Mouse (Mus musculus): ENCODE results near the gene Hdgfl3. TPM values are rescaled to one million over a fixed set of nuclear protein-coding genes. Genes with fewer than 3 reads are reported as not detected.

Hdgfl3 gene
- polyA plus RNA-seq, 1 experiment from 2014 or later, result 59.0 TPM

DNA sequence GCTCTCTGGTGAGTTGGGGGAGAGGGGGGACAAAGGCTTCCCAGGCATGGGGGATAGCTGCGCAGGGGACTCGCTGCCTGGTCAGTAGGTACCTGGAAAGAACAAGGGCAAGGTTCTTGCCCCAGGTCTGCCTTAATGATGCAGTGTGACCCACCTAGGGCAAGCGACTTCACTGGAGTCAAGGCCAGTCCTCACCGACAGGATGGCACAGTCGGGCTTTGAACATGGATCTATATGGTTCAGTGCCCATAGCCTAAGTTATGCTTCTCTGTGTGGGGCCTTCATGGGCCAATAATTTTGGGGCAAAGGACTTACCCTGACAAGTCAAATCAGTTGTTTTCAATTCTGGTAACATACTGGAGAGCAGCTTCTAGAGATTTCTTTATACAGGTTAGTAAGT lies 533 bp upstream of the Hdgfl3 start:
- peaks cover 36% of the 10 kb centered on the region for H3K4me1 ChIP-seq (replicated peaks)
- peak overlapping the region; percentile 98 for H3K4me3 ChIP-seq
- 2% methylated on average over 5 of the region's 5 CpGs for WGBS
- H3K36me3 ChIP-seq, result no peaks in the 10 kb centered on the region
- H3K4me2 ChIP-seq, result peak overlapping the region; percentile 67
- peak overlapping the region; percentile 89 for H3K27ac ChIP-seq (replicated peaks)
- no peaks in the 10 kb centered on the region for H3K9me3 ChIP-seq
- H3K27me3 ChIP-seq, result no peaks in the 10 kb centered on the region
- peak overlapping the region; percentile 98 for H3K9ac ChIP-seq
- no peak for ATAC-seq (ENCODE audit: low FRiP score, low read depth)

DNA sequence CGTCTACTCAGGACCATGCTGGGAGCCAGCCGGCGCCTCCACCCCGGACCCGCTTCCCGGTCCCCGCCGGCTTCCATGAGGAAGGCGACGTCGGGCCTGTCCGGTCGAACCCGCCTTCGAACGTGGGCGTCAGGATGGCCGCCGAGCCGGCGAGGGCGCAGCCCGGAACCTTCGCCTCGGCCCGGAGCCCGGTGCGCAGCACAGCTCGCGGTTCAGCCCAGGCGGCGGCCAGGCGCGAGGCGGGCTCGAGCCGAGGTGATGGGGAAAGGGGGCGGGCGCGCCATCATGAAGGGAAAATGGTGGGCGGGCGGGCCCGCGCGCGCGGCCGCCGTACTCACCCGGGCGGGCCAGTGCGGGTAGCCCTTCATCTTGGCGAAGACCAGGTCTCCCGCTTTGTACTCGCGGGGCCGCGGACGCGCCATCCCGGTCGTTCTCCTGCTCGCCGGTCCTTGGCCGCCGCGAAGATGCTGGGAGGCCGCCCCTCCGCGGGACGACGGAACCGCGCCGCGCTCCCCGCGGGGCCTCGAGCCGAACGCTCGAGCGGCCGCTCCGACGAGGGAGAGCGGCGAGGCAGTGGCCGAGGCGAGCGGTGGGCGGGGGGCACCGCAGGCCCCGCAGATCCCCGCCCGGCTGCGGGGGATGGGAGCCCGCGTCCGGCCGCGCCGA lies 539 bp downstream of the Hdgfl3 start:
- H3K4me1 ChIP-seq (replicated peaks), result peaks cover 45% of the 10 kb centered on the region
- no peaks in the 10 kb centered on the region for H3K9me3 ChIP-seq

DNA sequence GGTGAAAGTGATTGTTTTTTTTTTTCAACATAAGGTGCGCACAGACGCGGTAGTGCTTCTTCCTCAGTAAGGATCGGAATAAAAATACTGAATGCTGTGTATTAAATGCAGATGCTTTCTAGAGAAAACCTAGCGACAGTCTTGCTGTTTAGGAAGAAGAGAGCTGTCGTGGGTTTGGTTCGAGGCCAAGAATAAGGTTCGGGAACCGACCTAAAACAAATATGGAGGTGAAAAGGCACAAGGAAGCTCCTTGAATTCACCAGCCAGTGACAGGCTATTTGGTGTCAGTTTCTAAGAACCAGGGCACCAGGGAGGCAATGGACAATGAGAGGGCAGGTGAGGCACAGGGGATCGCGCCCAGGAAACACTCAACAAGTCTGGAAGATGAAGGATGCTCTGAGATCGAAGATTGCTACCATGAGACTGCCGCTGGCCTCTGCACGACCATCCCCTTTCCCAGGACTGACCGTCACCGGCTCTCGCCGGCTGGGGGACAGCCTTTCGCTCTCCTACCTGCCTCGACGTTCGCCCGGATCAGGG lies 1.1 kb downstream of the Hdgfl3 start:
- peak overlapping the region; percentile 98 for H3K9ac ChIP-seq
- H3K27me3 ChIP-seq, result no peaks in the 10 kb centered on the region
- peak; percentile 27; the same call in 1 of the 2 replicates for ATAC-seq (ENCODE audit: low FRiP score, low read depth)
- WGBS, result 2% methylated on average over 23 of the region's 23 CpGs
- peak overlapping the region; percentile 67 for H3K4me2 ChIP-seq
- H3K4me1 ChIP-seq (replicated peaks), result peaks cover 50% of the 10 kb centered on the region
- H3K9me3 ChIP-seq, result no peaks in the 10 kb centered on the region
- no peaks in the 10 kb centered on the region for H3K36me3 ChIP-seq
- peak overlapping the region; percentile 98 for H3K4me3 ChIP-seq
- peak overlapping the region; percentile 89 for H3K27ac ChIP-seq (replicated peaks)

More for the DNA sequence above, 539 bp downstream of the Hdgfl3 start:
- ATAC-seq (ENCODE audit: low FRiP score, low read depth), result peak; percentile 77
- peak overlapping the region; percentile 98 for H3K4me3 ChIP-seq
- H3K4me2 ChIP-seq, result peak overlapping the region; percentile 67
- peak overlapping the region; percentile 89 for H3K27ac ChIP-seq (replicated peaks)
- no peaks in the 10 kb centered on the region for H3K36me3 ChIP-seq
- WGBS, result under 1% methylated on average over 89 of the region's 103 CpGs
- peak overlapping the region; percentile 98 for H3K9ac ChIP-seq
- H3K27me3 ChIP-seq, result no peaks in the 10 kb centered on the region

DNA sequence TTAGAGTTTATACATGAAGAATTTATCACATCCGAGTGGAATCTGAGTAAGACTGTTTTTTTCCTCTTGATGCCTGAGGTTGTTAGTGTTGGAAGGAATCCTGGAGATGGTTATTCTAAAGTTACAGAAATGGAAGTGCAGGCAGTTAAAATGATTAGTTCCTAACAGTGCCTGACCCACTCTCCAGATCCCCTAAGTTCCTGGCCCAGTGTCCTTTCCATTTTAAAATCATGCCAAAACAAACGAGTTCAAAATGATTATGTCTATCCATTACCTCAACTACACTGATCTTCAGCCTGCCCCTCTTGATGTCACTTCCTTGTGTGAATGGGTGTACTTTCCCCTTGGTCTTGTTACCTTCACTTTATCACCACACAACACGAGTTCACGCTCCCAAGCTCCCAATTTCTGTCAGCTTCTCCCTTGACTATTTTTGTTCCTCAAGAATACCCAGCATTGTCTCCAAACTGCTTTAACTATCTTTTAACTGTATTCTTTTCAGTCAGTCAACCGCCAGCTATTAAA lies 1.7 kb downstream of the Hdgfl3 start:
- H3K4me3 ChIP-seq, result peak overlapping the region; percentile 98
- peak overlapping the region; percentile 98 for H3K9ac ChIP-seq
- no peaks in the 10 kb centered on the region for H3K36me3 ChIP-seq
- H3K27ac ChIP-seq (replicated peaks), result peak overlapping the region; percentile 89
- no peaks in the 10 kb centered on the region for H3K9me3 ChIP-seq
- WGBS, result 29% methylated on average over 5 of the region's 5 CpGs
- no peaks in the 10 kb centered on the region for H3K27me3 ChIP-seq
- peaks cover 54% of the 10 kb centered on the region for H3K4me1 ChIP-seq (replicated peaks)
- no peak for ATAC-seq (ENCODE audit: low FRiP score, low read depth)
- peak overlapping the region; percentile 67 for H3K4me2 ChIP-seq

DNA sequence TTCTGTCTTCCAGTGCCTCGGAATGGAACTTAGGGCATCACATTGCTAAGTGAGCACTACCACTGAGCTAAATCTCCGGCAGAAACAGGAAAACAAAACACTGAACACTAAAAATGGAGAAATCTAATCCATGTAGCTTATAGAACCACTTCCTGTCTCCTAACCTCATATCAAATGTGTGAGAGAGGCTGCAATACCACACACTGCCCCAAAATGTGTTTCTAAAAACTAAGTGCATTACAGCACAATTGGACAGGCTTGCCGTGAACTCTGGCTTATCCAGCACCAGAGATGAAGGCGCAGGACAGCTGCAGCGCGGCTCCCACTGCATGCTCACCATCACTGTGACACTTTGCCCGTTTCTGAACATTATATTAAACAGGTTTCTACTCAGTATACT lies 5.3 kb downstream of the Hdgfl3 start:
- no peak overlapping the region for H3K27ac ChIP-seq (replicated peaks)
- ATAC-seq (ENCODE audit: low FRiP score, low read depth), result no peak
- H3K4me3 ChIP-seq, result no peak overlapping the region
- no peaks in the 10 kb centered on the region for H3K27me3 ChIP-seq
- no peak overlapping the region for H3K9ac ChIP-seq
- 81% methylated on average over 7 of the region's 7 CpGs for WGBS
- H3K4me2 ChIP-seq, result no peak overlapping the region
- H3K36me3 ChIP-seq, result no peaks in the 10 kb centered on the region
- H3K9me3 ChIP-seq, result no peaks in the 10 kb centered on the region
- peaks cover 42% of the 10 kb centered on the region for H3K4me1 ChIP-seq (replicated peaks)

DNA sequence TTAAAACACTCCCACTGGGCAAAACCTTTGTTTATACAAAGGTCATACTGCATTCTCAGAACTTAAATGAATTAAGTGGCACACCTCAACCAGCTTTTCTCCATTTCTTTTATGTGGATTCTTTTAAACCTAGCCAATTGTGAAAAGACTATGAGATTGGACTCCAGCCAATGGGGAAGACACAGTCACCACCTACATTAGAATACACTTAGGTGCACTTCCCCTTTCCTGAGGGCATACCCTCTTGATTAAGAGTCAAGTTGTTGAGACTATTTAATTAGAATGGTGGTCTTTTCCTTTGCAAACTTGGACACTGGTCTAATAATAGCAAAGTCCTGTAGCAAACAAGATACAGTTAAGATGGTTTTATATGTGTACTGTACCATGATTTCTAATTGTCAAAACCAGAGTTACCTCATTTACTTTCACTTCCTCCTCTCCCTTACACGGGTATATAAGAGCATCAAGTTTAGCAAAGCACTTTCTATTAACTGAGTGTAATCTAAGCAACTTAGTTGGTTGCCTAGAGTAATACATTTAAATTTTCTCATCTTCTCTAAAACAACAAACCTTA lies 12.8 kb downstream of the Hdgfl3 start:
- no peak overlapping the region for H3K4me2 ChIP-seq
- no peak overlapping the region for H3K27ac ChIP-seq (replicated peaks)
- no peaks in the 10 kb centered on the region for H3K36me3 ChIP-seq
- WGBS, result 69% methylated on average over 1 of the region's 1 CpGs
- no peaks in the 10 kb centered on the region for H3K27me3 ChIP-seq
- H3K9me3 ChIP-seq, result no peaks in the 10 kb centered on the region
- H3K4me3 ChIP-seq, result no peak overlapping the region
- no peak overlapping the region for H3K9ac ChIP-seq
- no peak for ATAC-seq (ENCODE audit: low FRiP score, low read depth)
- 0 out of 2 replicates have a peak, but pooled peaks cover 2% of the 10 kb centered on the region for H3K4me1 ChIP-seq (replicated peaks)

DNA sequence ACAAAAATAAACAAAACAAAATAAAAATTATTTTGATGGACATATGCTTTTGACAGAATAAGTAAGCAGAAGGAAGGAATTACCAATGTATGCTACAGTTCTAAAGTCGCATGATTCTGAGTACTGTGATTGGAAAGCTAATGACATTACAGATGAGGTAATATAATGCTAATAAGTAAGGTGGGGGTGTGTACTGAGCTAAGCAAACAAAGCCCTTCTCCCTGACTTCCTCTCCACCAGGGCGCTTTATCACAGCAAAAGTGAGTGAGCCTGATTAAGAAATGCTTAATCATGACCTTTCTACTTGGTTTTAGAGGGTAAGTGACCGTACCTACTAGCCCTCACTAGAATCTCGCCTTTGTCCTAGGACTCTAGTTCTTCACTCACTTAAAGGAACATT lies 14.0 kb downstream of the Hdgfl3 start:
- no peak overlapping the region for H3K4me2 ChIP-seq
- ATAC-seq (ENCODE audit: low FRiP score, low read depth), result no peak
- H3K36me3 ChIP-seq, result no peaks in the 10 kb centered on the region
- 81% methylated on average over 4 of the region's 4 CpGs for WGBS
- H3K9me3 ChIP-seq, result no peaks in the 10 kb centered on the region
- H3K4me3 ChIP-seq, result no peak overlapping the region
- 0 out of 2 replicates have a peak, but pooled peaks cover 2% of the 10 kb centered on the region for H3K4me1 ChIP-seq (replicated peaks)
- H3K27me3 ChIP-seq, result no peaks in the 10 kb centered on the region
- no peak overlapping the region for H3K9ac ChIP-seq
- no peak overlapping the region for H3K27ac ChIP-seq (replicated peaks)

DNA sequence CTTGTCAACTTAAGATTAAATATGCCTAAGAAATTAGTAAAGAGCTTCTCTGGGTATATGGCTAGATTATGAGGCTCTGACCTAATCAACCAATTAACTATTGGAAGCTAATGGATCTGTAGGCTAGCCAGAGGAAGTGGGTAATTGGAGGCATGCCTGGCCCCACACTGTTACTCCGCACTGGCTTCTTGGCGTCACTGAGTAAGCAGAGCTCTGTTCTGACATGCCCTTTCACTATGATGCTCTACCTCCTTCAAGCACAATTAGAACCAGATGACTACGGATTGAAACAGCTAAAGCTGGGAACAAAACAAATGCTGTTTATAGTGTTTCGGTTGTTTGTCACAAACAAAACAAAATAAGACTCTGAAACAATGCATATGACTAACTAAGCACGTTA lies 16.0 kb downstream of the Hdgfl3 start:
- no peaks in the 10 kb centered on the region for H3K27me3 ChIP-seq
- no peak overlapping the region for H3K27ac ChIP-seq (replicated peaks)
- ATAC-seq (ENCODE audit: low FRiP score, low read depth), result no peak
- H3K4me2 ChIP-seq, result no peak overlapping the region
- H3K9me3 ChIP-seq, result no peaks in the 10 kb centered on the region
- H3K4me1 ChIP-seq (replicated peaks), result 0 out of 2 replicates have a peak, but pooled peaks cover 2% of the 10 kb centered on the region
- H3K9ac ChIP-seq, result no peak overlapping the region
- no peaks in the 10 kb centered on the region for H3K36me3 ChIP-seq
- no peak overlapping the region for H3K4me3 ChIP-seq
- WGBS, result 73% methylated on average over 5 of the region's 5 CpGs

DNA sequence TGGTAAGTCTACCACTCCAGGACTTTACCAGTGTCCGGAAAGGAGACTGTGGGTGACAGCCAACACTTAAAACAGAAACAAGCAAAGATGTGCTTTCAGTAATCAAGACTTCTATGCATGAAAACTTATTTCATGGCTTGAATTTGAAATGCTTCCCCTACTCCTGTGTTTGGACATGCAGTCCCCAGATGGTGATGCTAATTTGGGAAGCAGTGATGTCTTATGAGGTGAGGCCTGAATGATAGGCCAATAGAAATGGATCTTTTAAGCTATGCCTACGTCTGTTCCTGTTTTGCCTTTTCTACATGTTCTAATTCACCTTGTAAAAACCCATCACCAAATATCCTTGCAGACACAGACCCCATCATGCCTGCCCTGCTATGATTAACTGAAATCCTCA lies 29.3 kb downstream of the Hdgfl3 start:
- WGBS, result 87% methylated on average over 2 of the region's 2 CpGs
- Histone ChIP-seq H3K27me3 (no peaks in the 10 kb centered on the region), H3K4me3 (no peak overlapping the region), H3K9me3 (no peaks in the 10 kb centered on the region), H3K4me1 (replicated peaks) (no peaks in the 10 kb centered on the region), H3K36me3 (no peaks in the 10 kb centered on the region), H3K27ac (replicated peaks) (no peak overlapping the region), H3K4me2 (no peak overlapping the region), H3K9ac (no peak overlapping the region)
- no peak for ATAC-seq (ENCODE audit: low FRiP score, low read depth)

DNA sequence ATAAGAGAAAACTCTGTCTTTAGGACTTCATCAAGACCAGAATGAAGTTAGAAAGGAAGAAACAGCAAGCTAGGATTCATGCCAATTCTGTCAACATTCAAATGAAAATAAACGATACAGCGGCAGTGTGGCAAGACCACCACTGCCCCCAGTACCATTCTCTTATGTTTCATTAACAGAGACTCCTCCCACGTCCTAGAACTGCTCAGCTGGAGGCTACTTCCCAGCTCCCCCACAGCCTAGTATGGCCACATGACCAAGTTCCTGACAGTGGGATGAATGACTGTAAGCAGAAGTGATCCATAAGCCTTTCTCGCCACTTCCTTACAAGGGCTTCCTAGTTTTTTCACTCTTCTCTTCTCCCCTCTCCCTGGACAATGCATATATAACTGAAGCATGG lies 30.2 kb downstream of the Hdgfl3 start:
- Histone ChIP-seq H3K9ac (no peak overlapping the region), H3K9me3 (no peaks in the 10 kb centered on the region), H3K4me1 (replicated peaks) (no peaks in the 10 kb centered on the region), H3K4me3 (no peak overlapping the region), H3K27me3 (no peaks in the 10 kb centered on the region), H3K36me3 (peaks cover 5% of the 10 kb centered on the region), H3K4me2 (no peak overlapping the region), H3K27ac (replicated peaks) (no peak overlapping the region)
- no peak for ATAC-seq (ENCODE audit: low FRiP score, low read depth)
- 38% methylated on average over 4 of the region's 4 CpGs for WGBS

DNA sequence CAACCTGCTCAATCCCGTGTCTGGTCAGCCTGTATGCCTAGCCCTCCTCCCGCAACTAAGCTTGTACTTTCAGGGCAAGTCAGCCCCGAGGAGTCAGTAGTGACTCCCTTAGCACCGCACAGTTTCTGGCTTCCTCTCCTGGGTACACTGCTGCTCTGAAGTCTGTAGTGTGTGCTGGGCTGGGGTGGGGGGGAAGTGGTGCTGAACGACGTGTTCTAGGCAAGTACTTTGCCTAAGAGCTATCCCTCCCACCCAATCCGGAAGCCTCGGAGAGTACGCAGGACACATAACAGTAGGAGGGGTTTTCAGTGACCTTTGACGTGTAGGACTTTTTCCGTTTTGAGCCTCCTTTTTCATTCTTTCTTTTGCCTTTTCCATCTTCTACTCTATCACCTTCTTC lies 34.9 kb downstream of the Hdgfl3 start:
- Histone ChIP-seq H3K4me3 (no peak overlapping the region), H3K9ac (no peak overlapping the region), H3K4me1 (replicated peaks) (no peaks in the 10 kb centered on the region), H3K27me3 (no peaks in the 10 kb centered on the region), H3K36me3 (peaks cover 15% of the 10 kb centered on the region), H3K9me3 (no peaks in the 10 kb centered on the region), H3K27ac (replicated peaks) (no peak overlapping the region), H3K4me2 (no peak overlapping the region)
- no peak for ATAC-seq (ENCODE audit: low FRiP score, low read depth)
- WGBS, result 83% methylated on average over 11 of the region's 11 CpGs

DNA sequence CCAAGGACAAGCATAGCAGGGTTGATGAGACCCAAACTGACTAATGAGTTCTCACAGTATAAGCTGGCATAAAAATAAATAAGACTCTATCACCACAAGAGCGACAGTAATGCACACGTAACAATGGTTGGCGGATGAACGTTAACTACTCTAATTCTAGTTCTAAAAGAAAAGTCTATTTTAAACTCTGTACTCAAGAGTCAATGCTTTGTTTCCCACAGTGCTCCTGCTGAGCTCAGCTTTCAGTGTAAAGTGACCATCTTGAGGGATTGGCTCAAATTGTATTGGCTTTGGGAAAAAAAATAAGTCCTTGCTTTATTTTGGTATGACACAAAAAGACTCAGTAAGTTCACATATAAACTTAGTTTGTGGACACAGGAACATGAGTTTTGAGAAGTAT lies 49.1 kb downstream of the Hdgfl3 start:
- no peaks in the 10 kb centered on the region for H3K9me3 ChIP-seq
- whole genome bisulfite sequencing, result 51% methylated on average over 4 of the region's 4 CpGs
- no peak overlapping the region for H3K9ac ChIP-seq
- no peaks in the 10 kb centered on the region for H3K27me3 ChIP-seq
- no peak overlapping the region for H3K4me3 ChIP-seq
- peaks cover 9% of the 10 kb centered on the region; the same call in 1 of the 2 replicates for H3K36me3 ChIP-seq
- no peak overlapping the region for H3K27ac ChIP-seq (replicated peaks)
- ATAC-seq (ENCODE audit: low FRiP score, low read depth), result no peak
- H3K4me2 ChIP-seq, result no peak overlapping the region
- no peaks in the 10 kb centered on the region for H3K4me1 ChIP-seq (replicated peaks)

All from hindbrain, embryonic 15.5 days (tissue).